Mouse (Mus musculus) heart, embryonic 14.5 days (tissue): ENCODE measurements around the gene Dchs2. TPM values are rescaled to one million over a fixed set of nuclear protein-coding genes. Genes with fewer than 3 reads are reported as not detected.

Experiments used
- ATAC-seq: fragments of 200-750 bp; cut with Nextera tagmentation; 2 replicates; pipeline ENCODE4 v1.8.0; 2017; ENCODE audit warnings: low read depth, moderate TSS enrichment; ENCODE audit not compliant: insufficient number of reproducible peaks, insufficient read depth, low FRiP score
- H3K27ac ChIP-seq, 2 experiments: fragments of 200-500 bp in 1 of 2; fragments of 300-500 bp in 1 of 2; sonication (generic) in 1 of 2; replicated peaks in 1 of 2; 2 replicates each; pipeline ENCODE4 v1.5.1; 2012 to 2014; ENCODE audit warnings: low read depth in 2 of 2, low read length in 2 of 2, control low read depth in 1 of 2, mild to moderate bottlenecking in 1 of 2, mixed read lengths in 1 of 2; ENCODE audit not compliant: control insufficient read depth in 1 of 2, insufficient read depth in 1 of 2
- H3K27me3 ChIP-seq: fragments of 300-500 bp; sonication (generic); 2 replicates; pipeline ENCODE4 v1.6.1; 2014; ENCODE audit warnings: mild to moderate bottlenecking, low read length, control low read depth; ENCODE audit not compliant: control insufficient read depth, insufficient read depth
- H3K36me3 ChIP-seq: fragments of 300-500 bp; sonication (generic); 2 replicates; pipeline ENCODE4 v1.6.1; 2014; ENCODE audit warnings: mild to moderate bottlenecking, control low read depth, low read length, mixed read lengths; ENCODE audit not compliant: control insufficient read depth, insufficient read depth
- H3K4me1 ChIP-seq, 2 experiments: fragments of 200-500 bp in 1 of 2; fragments of 300-500 bp in 1 of 2; sonication (generic) in 1 of 2; 2 replicates each; pipeline ENCODE4 v1.6.1; 2012 to 2014; ENCODE audit warnings: low read length in 2 of 2, control low read depth in 1 of 2, mixed read lengths in 1 of 2; ENCODE audit not compliant: control insufficient read depth in 2 of 2, insufficient read depth in 2 of 2
- H3K4me2 ChIP-seq: fragments of 300-500 bp; sonication (generic); 2 replicates; pipeline ENCODE4 v1.6.1; 2014; ENCODE audit warnings: mild to moderate bottlenecking, low read length
- H3K4me3 ChIP-seq, 2 experiments: fragments of 200-500 bp in 1 of 2; fragments of 300-500 bp in 1 of 2; sonication (generic) in 1 of 2; 2 replicates each; pipeline ENCODE4 v1.5.1; 2012 to 2014; ENCODE audit warnings: low read length in 2 of 2, mild to moderate bottlenecking in 2 of 2, control low read depth in 1 of 2, low read depth in 1 of 2, moderate library complexity in 1 of 2; ENCODE audit not compliant: control insufficient read depth in 1 of 2, insufficient read depth in 1 of 2
- H3K9ac ChIP-seq: fragments of 300-500 bp; sonication (generic); 2 replicates; pipeline ENCODE4 v1.6.1; 2014; ENCODE audit warnings: mild to moderate bottlenecking, low read length
- H3K9me3 ChIP-seq: fragments of 300-500 bp; sonication (generic); 2 replicates; pipeline ENCODE4 v1.6.1; 2016; ENCODE audit warnings: low read length, control low read depth; ENCODE audit not compliant: control insufficient read depth
- WGBS: fragments of 180-500 bp; shearing (Covaris S2); extraction: QIAGEN DNeasy Blood & Tissue Kit; methylation state at CpG from one replicate; pipeline ENCODE4 v1.1.7; 2014; 5-methylcytosine and 5-hydroxymethylcytosine counted together
- polyA plus RNA-seq: library from polyadenylated mRNA; unstranded; fragments of >200 nt; fragmentation: Nextera tagmentation; extraction: Ambion mirVana; gene quantifications from 2 replicates; pipeline ENCODE4 v1.2.1, GENCODE M21; 2014

Gene Dchs2
- polyA plus RNA-seq, 1 experiment from 2014 or later, result 0.31 TPM

GRCm38 (mm10) chr3:83128449-83128922 lies 738 bp downstream of the Dchs2 start:
- 0 out of 2 replicates have a peak, but pooled peaks have one; percentile 24 for ATAC-seq
- Histone ChIP-seq H3K4me3 (peak overlapping the region; percentile 56), H3K36me3 (no peaks in the 10 kb centered on the region), H3K9ac (peak overlapping the region; percentile 59), H3K27me3 (peaks cover 70% of the 10 kb centered on the region), H3K9me3 (no peaks in the 10 kb centered on the region), H3K4me1 (peaks cover 13 to 15% of the 10 kb centered on the region in 2 experiments; a peak in 3 of 4 replicates), H3K27ac (no peak overlapping the region), H3K4me2 (peak overlapping the region; percentile 99)
- under 1% methylated on average over 43 of the region's 43 CpGs for WGBS

GRCm38 (mm10) chr3:83129151-83129550 lies 1.4 kb downstream of the Dchs2 start:
- Histone ChIP-seq H3K4me1 (peaks cover 13 to 15% of the 10 kb centered on the region in 2 experiments; a peak in 3 of 4 replicates), H3K9me3 (no peaks in the 10 kb centered on the region), H3K27ac (no peak overlapping the region), H3K9ac (no peak overlapping the region), H3K4me2 (peak overlapping the region; percentile 99), H3K27me3 (peaks cover 70% of the 10 kb centered on the region), H3K36me3 (no peaks in the 10 kb centered on the region), H3K4me3 (peak overlapping the region; percentile 56)
- WGBS, result 6% methylated on average over 22 of the region's 22 CpGs
- no peak for ATAC-seq

GRCm38 (mm10) chr3:83136413-83136812 lies 8.7 kb downstream of the Dchs2 start:
- H3K36me3 ChIP-seq, result no peaks in the 10 kb centered on the region
- peaks cover 3% of the 10 kb centered on the region; the same call in 1 of the 2 replicates for H3K9me3 ChIP-seq
- WGBS, result 56% methylated on average over 7 of the region's 7 CpGs
- ATAC-seq, result no peak
- no peak overlapping the region for H3K27ac ChIP-seq
- H3K4me3 ChIP-seq, result no peak overlapping the region
- H3K4me1 ChIP-seq, result peaks cover 2 to 10% of the 10 kb centered on the region in 2 experiments; a peak in 2 of 4 replicates
- no peak overlapping the region for H3K4me2 ChIP-seq
- H3K9ac ChIP-seq, result no peak overlapping the region
- H3K27me3 ChIP-seq, result peaks cover 3% of the 10 kb centered on the region; the same call in 1 of the 2 replicates

- H3K27ac ChIP-seq, result peak overlapping the region in 1 of 2 experiments; percentile 27; a peak in 1 of 4 replicates
- H3K36me3 ChIP-seq, result no peaks in the 10 kb centered on the region
- H3K4me3 ChIP-seq, result no peak overlapping the region
- H3K4me2 ChIP-seq, result peak overlapping the region; percentile 33; the same call in 1 of the 2 replicates
- peaks cover 2 to 10% of the 10 kb centered on the region in 2 experiments; a peak in 2 of 4 replicates for H3K4me1 ChIP-seq
- no peaks in the 10 kb centered on the region for H3K27me3 ChIP-seq
- no peak overlapping the region for H3K9ac ChIP-seq
- peak; percentile 66 for ATAC-seq
- H3K9me3 ChIP-seq, result peaks cover 3% of the 10 kb centered on the region; the same call in 1 of the 2 replicates
- WGBS, result 78% methylated on average over 2 of the region's 2 CpGs
Observed at GRCm38 (mm10) chr3:83138820-83139219, 11.1 kb downstream of the Dchs2 start.

GRCm38 (mm10) chr3:83145610-83146009 lies 17.9 kb downstream of the Dchs2 start:
- H3K4me1 ChIP-seq, result no peaks in the 10 kb centered on the region
- ATAC-seq, result no peak
- no peak overlapping the region for H3K27ac ChIP-seq
- no peak overlapping the region for H3K9ac ChIP-seq
- H3K9me3 ChIP-seq, result peaks cover 3% of the 10 kb centered on the region; the same call in 1 of the 2 replicates
- H3K4me2 ChIP-seq, result no peak overlapping the region
- WGBS, result 31% methylated on average over 3 of the region's 3 CpGs
- no peaks in the 10 kb centered on the region for H3K27me3 ChIP-seq
- no peak overlapping the region for H3K4me3 ChIP-seq
- no peaks in the 10 kb centered on the region for H3K36me3 ChIP-seq

- Histone ChIP-seq H3K36me3 (no peaks in the 10 kb centered on the region), H3K4me1 (no peaks in the 10 kb centered on the region), H3K27me3 (no peaks in the 10 kb centered on the region), H3K9me3 (no peaks in the 10 kb centered on the region), H3K4me3 (no peak overlapping the region), H3K27ac (no peak overlapping the region), H3K4me2 (no peak overlapping the region), H3K9ac (no peak overlapping the region)
- no peak for ATAC-seq
- WGBS, result 77% methylated on average over 6 of the region's 6 CpGs
Observed at GRCm38 (mm10) chr3:83147273-83148054, 19.7 kb downstream of the Dchs2 start.

- Histone ChIP-seq H3K4me3 (no peak overlapping the region), H3K27me3 (no peaks in the 10 kb centered on the region), H3K4me1 (no peaks in the 10 kb centered on the region), H3K4me2 (no peak overlapping the region), H3K9me3 (no peaks in the 10 kb centered on the region), H3K36me3 (no peaks in the 10 kb centered on the region), H3K9ac (no peak overlapping the region), H3K27ac (no peak overlapping the region)
- no peak for ATAC-seq
- WGBS, result 53% methylated on average over 4 of the region's 4 CpGs
Observed at GRCm38 (mm10) chr3:83148055-83148447, 20.3 kb downstream of the Dchs2 start.
